Mouse (Mus musculus) MEL (cell line): ENCODE measurements around the gene Tsg101.

Experiments used
- CTCF ChIP-seq, 3 experiments: IDR thresholded peaks in 2 of 3; conservative IDR thresholded peaks in 1 of 3; 2 replicates each; pipeline ENCODE4 v1.5.1; 2011 to 2012; ENCODE audit warnings: low read length in 3 of 3, low read depth in 2 of 3, mild to moderate bottlenecking in 2 of 3, improper control_type of control experiment in 1 of 3, inconsistent platforms in 1 of 3, mixed read lengths in 1 of 3, moderate library complexity in 1 of 3; ENCODE audit not compliant: control insufficient read depth in 1 of 3, insufficient read depth in 1 of 3, poor library complexity in 1 of 3, severe bottlenecking in 1 of 3
- E2F4 ChIP-seq: IDR thresholded peaks from 2 replicates; pipeline ENCODE4 v1.6.1; 2011; ENCODE audit warnings: low read depth, low read length, improper control_type of control experiment, borderline replicate concordance
- MEF2A ChIP-seq: IDR thresholded peaks from 2 replicates; pipeline ENCODE4 v1.6.1; 2014; ENCODE audit warnings: low read depth, mild to moderate bottlenecking, inconsistent platforms, low read length, improper control_type of control experiment; ENCODE audit not compliant: poor library complexity, insufficient replicate concordance, severe bottlenecking; ENCODE audit errors: extremely low read depth
- POLR2A ChIP-seq, 2 experiments: IDR thresholded peaks; 2 replicates each; pipeline ENCODE4 v1.6.1; 2011 to 2012; ENCODE audit warnings: low read length in 2 of 2, mild to moderate bottlenecking in 2 of 2, control low read depth in 1 of 2, improper control_type of control experiment in 1 of 2, low read depth in 1 of 2, moderate library complexity in 1 of 2; ENCODE audit not compliant: control insufficient read depth in 1 of 2, insufficient read depth in 1 of 2, poor library complexity in 1 of 2
- SMC3 ChIP-seq: IDR thresholded peaks from 2 replicates; pipeline ENCODE4 v1.6.1; 2011; ENCODE audit warnings: low read depth, low read length, improper control_type of control experiment
- TCF12 ChIP-seq: IDR thresholded peaks from 2 replicates; pipeline ENCODE4 v1.6.1; 2014; ENCODE audit warnings: low read depth, mild to moderate bottlenecking, inconsistent platforms, low read length, improper control_type of control experiment, moderate library complexity

DNA sequence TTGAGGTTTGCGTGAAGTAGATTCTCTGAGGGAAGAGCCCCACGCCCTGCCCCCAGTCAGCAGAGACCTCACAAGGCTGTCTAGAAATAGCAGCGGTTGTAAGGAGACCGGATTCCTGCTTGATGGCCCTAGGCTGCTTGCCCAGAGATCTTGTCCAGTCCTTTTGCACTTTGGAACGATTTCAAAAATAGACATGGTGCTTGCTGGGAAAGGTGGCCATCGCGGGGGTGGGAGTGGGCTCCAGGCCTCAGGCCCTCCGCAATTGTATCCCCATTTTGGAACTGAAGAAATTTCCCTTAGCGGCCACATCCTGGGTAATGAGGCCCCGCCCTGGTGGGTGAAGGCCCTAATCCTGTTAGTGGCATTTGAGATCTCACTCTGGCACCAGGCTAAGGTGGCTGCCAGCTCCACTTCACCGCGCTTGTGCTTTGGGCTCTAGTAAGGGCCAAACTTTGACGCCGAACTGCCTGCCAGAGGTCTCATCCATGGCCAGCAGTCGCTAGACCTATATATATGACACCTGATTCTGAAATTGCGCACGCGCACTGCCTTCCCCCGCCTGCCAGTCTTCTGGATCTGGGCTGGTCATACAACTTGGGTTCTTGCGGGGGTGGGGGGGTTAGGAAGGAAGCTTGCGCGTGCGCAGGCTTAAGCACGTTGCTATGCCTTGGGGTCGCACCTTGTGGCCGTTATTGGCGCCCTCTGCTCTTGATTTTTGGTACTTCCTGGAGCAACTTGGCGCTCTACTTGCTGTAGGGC, 73.1 kb downstream of the Tsg101 start:
- TF ChIP-seq MEF2A, result no peak
- TF ChIP-seq TCF12, result 0 out of 2 replicates have a peak, but pooled peaks have one; percentile 2
- TF ChIP-seq E2F4, result no peak
- TF ChIP-seq CTCF (IDR thresholded peaks at IDR 0.05 in 2 of 3, conservative IDR thresholded peaks at IDR 0.05 in 1 of 3; ENCODE audit: control insufficient read depth in 1 of 3, insufficient read depth in 1 of 3, low read depth in 2 of 3, low read length in 3 of 3, poor library complexity in 1 of 3, severe bottlenecking in 1 of 3), result peak in 2 of 3 experiments; percentile 23 to 25; a peak in 3 of 6 replicates
- 0 out of 2 replicates have a peak, but pooled peaks have one; percentile 9 for TF ChIP-seq SMC3
- TF ChIP-seq POLR2A (IDR thresholded peaks at IDR 0.05; ENCODE audit: control insufficient read depth in 1 of 2, insufficient read depth in 1 of 2, low read depth in 1 of 2, low read length in 2 of 2, poor library complexity in 1 of 2), result peak; percentile 59 to 75; a peak in 3 of 4 replicates
